Mouse (Mus musculus) kidney, postnatal 25 days (tissue): ENCODE results near the gene Tmem163.
A peak's percentile ranks its signal among the peaks of the same experiment; 100 is the strongest.

Experiments
- DNase-seq, 2 experiments: peaks; one replicate each; pipeline ENCODE4 v3.0.0; 2021; ENCODE audit warnings: mixed read lengths in 2 of 2

Tmem163 gene

GRCm38 (mm10) chr1:127642976-127643769 is 36.2 kb downstream of the Tmem163 start:
- no peak for DNase-seq

GRCm38 (mm10) chr1:127637917-127638316 is 41.4 kb downstream of the Tmem163 start:
- no peak for DNase-seq

- no peak for DNase-seq
Observed at GRCm38 (mm10) chr1:127627151-127627550, 52.2 kb downstream of the Tmem163 start.

- DNase-seq: peak; percentile 40 to 53
Observed at GRCm38 (mm10) chr1:127625577-127626362, 53.6 kb downstream of the Tmem163 start.

GRCm38 (mm10) chr1:127622349-127622748 is 57.0 kb downstream of the Tmem163 start:
- no peak for DNase-seq

GRCm38 (mm10) chr1:127619036-127619435 is 60.3 kb downstream of the Tmem163 start:
- no peak for DNase-seq

GRCm38 (mm10) chr1:127610378-127610777 is 69.0 kb downstream of the Tmem163 start:
- DNase-seq: no peak

- no peak for DNase-seq
Observed at GRCm38 (mm10) chr1:127609814-127610213, 69.5 kb downstream of the Tmem163 start.

GRCm38 (mm10) chr1:127608326-127608725 is 71.0 kb downstream of the Tmem163 start:
- DNase-seq: no peak

GRCm38 (mm10) chr1:127603697-127604631 is 75.4 kb downstream of the Tmem163 start:
- no peak for DNase-seq

GRCm38 (mm10) chr1:127596143-127596542 is 83.2 kb downstream of the Tmem163 start:
- no peak for DNase-seq

GRCm38 (mm10) chr1:127595735-127596134 is 83.6 kb downstream of the Tmem163 start:
- no peak for DNase-seq

- no peak for DNase-seq
Observed at GRCm38 (mm10) chr1:127589542-127589941, 89.8 kb downstream of the Tmem163 start.

- no peak for DNase-seq
Observed at GRCm38 (mm10) chr1:127587071-127587470, 92.3 kb downstream of the Tmem163 start.

- DNase-seq: no peak
Observed at GRCm38 (mm10) chr1:127586156-127586555, 93.2 kb downstream of the Tmem163 start.

- DNase-seq: no peak
Observed at GRCm38 (mm10) chr1:127577981-127578380, 101.4 kb downstream of the Tmem163 start.

- DNase-seq: no peak
Observed at GRCm38 (mm10) chr1:127577083-127577482, 102.3 kb downstream of the Tmem163 start.

GRCm38 (mm10) chr1:127576563-127576962 is 102.8 kb downstream of the Tmem163 start:
- no peak for DNase-seq

- no peak for DNase-seq
Observed at GRCm38 (mm10) chr1:127576143-127576542, 103.2 kb downstream of the Tmem163 start.

GRCm38 (mm10) chr1:127575692-127576091 is 103.7 kb downstream of the Tmem163 start:
- DNase-seq: no peak

- no peak for DNase-seq
Observed at GRCm38 (mm10) chr1:127573186-127573585, 106.2 kb downstream of the Tmem163 start.

- DNase-seq: no peak
Observed at GRCm38 (mm10) chr1:127568641-127569040, 110.7 kb downstream of the Tmem163 start.

- no peak for DNase-seq
Observed at GRCm38 (mm10) chr1:127556486-127556845, 122.9 kb downstream of the Tmem163 start.
